Mouse (Mus musculus): Measurements from ENCODE around the gene Msrb3. TPM values are rescaled to one million over a fixed set of nuclear protein-coding genes. Genes with fewer than 3 reads are reported as not detected.

The Msrb3 gene
- polyA plus RNA-seq, 1 experiment: 3.9 TPM

DNA sequence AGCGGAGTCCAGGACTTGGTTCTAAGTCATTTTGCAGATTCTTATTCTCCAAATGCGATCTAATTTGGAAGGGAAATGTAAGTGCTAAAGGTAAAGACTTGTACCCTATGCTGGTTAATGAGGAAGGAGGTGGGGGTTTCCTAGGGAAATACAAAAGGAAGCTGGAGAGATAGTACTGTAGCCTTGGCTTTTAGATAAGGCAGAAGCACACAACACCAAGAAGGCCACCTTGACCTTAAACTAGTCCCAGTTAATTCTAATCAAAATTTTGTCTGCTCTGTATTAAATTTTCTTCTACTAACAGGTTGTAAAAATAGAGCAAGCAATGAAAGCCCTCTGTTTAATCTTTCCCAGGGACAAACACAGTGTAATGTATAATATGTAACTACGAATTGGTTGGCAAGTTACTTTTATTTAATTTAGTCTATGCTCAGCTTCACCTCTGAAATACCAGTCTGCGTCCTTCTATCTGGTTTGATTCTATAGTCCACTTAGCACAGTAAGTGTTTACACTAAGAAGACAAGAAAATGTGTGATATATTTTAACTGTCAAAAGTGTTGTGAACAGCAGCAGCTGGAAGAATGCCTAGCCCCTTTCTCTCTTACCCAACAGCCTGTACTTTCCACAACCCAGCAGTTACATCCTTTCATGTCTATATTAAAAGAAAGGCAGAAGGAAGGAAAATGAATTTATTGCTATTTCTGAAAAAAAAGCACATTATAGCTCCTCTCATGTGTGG, 87.9 kb downstream of the Msrb3 start:
- Histone ChIP-seq H3K36me3 (ENCODE audit: control insufficient read depth, insufficient read depth, low read length) (no peaks in the 10 kb centered on the region), H3K27ac (ENCODE audit: insufficient read depth, low read depth, low read length) (no peak overlapping the region), H3K4me1 (ENCODE audit: control insufficient read depth, insufficient read depth, insufficient read length, low read length) (0 out of 2 replicates have a peak, but pooled peaks cover 2% of the 10 kb centered on the region), H3K4me3 (ENCODE audit: low read depth, low read length) (no peak overlapping the region), H3K27me3 (ENCODE audit: control insufficient read depth, insufficient read depth, low read length) (peaks cover 2% of the 10 kb centered on the region; the same call in 1 of the 2 replicates)
- TF ChIP-seq CTCF (IDR thresholded peaks at IDR 0.05; ENCODE audit: extremely low read depth, insufficient read length, insufficient replicate concordance, low read depth, low read length): no peak
- no peak for TF ChIP-seq POLR2A (IDR thresholded peaks at IDR 0.05; ENCODE audit: low read depth, low read length)
- 77% methylated on average over 4 of the region's 4 CpGs for whole genome bisulfite sequencing

DNA sequence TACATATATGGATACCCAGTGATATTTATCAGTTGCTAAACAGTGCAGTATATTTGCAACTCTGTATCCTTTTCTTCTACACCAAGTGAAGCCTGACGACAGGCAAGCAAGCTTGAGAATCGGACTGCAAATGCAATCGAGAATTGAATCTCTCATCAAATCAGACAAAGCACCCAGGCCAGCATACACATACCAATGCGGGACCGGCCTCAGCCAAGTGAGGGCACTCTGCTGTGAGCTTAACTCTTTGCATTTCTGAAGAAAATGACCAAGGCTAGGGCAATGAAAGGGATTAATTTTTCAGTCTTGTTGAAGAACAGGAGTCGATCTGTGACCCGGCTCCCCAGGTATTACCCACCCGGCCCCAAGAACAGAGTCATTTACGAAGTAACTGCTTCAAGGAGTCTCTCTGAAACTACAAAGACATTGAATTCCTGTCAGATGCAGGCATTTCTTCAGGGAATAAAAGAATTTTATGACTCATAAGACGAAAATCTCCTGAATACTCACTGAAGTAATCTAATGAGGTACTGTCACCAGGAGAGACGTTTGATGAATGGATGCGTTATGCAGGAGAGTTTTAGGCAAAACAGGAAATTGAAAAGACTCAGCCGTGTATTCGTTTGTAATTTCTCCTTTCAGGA, 88.7 kb downstream of the Msrb3 start:
- TF ChIP-seq CTCF (IDR thresholded peaks at IDR 0.05; ENCODE audit: extremely low read depth, insufficient read length, insufficient replicate concordance, low read depth, low read length) (no peak), POLR2A (IDR thresholded peaks at IDR 0.05; ENCODE audit: low read depth, low read length) (no peak)
- 65% methylated on average over 14 of the region's 14 CpGs for WGBS

GRCm38 (mm10) chr10:120808167-120808566, 90.7 kb downstream of the Msrb3 start:
- H3K36me3 ChIP-seq (ENCODE audit: control insufficient read depth, insufficient read depth, low read length): no peaks in the 10 kb centered on the region
- no peak overlapping the region for H3K27ac ChIP-seq (ENCODE audit: insufficient read depth, low read depth, low read length)
- WGBS: 90% methylated on average over 4 of the region's 4 CpGs
- TF ChIP-seq CTCF (IDR thresholded peaks at IDR 0.05; ENCODE audit: extremely low read depth, insufficient read length, insufficient replicate concordance, low read depth, low read length): no peak
- no peak for TF ChIP-seq POLR2A (IDR thresholded peaks at IDR 0.05; ENCODE audit: low read depth, low read length)
- no peak overlapping the region for H3K4me3 ChIP-seq (ENCODE audit: low read depth, low read length)
- peaks cover 2% of the 10 kb centered on the region; the same call in 1 of the 2 replicates for H3K27me3 ChIP-seq (ENCODE audit: control insufficient read depth, insufficient read depth, low read length)
- H3K4me1 ChIP-seq (ENCODE audit: control insufficient read depth, insufficient read depth, insufficient read length, low read length): 0 out of 2 replicates have a peak, but pooled peaks cover 2% of the 10 kb centered on the region

More for the DNA sequence above, 88.7 kb downstream of the Msrb3 start:
- Histone ChIP-seq H3K27me3 (ENCODE audit: control insufficient read depth, insufficient read depth, low read length) (peaks cover 2% of the 10 kb centered on the region; the same call in 1 of the 2 replicates), H3K27ac (ENCODE audit: insufficient read depth, low read depth, low read length) (no peak overlapping the region), H3K36me3 (ENCODE audit: control insufficient read depth, insufficient read depth, low read length) (no peaks in the 10 kb centered on the region), H3K4me1 (ENCODE audit: control insufficient read depth, insufficient read depth, insufficient read length, low read length) (0 out of 2 replicates have a peak, but pooled peaks cover 2% of the 10 kb centered on the region), H3K4me3 (ENCODE audit: low read depth, low read length) (no peak overlapping the region)

DNA sequence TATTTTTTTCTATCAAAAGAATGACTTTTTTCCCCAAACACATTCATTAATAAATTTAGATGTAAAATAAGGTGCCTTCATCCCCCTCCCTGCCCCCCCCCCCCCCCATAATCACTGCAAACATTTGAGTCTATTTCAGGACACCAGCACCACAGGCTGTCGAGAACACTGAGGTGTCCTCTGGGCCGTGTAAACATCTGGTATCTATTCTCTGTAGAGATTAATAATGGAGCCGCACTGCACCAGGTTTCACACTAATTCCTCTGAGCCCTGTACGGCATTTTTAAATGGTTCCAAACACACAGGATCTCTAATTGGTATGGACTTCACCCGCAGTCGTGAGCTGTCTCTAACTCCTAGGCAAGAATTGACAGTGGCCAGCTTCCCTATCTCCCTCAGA, 97.8 kb downstream of the Msrb3 start:
- no peak for TF ChIP-seq CTCF (IDR thresholded peaks at IDR 0.05; ENCODE audit: extremely low read depth, insufficient read length, insufficient replicate concordance, low read depth, low read length)
- no peak overlapping the region for H3K4me3 ChIP-seq (ENCODE audit: low read depth, low read length)
- no peaks in the 10 kb centered on the region for H3K36me3 ChIP-seq (ENCODE audit: control insufficient read depth, insufficient read depth, low read length)
- H3K4me1 ChIP-seq (ENCODE audit: control insufficient read depth, insufficient read depth, insufficient read length, low read length): no peaks in the 10 kb centered on the region
- H3K27me3 ChIP-seq (ENCODE audit: control insufficient read depth, insufficient read depth, low read length): no peaks in the 10 kb centered on the region
- no peak overlapping the region for H3K27ac ChIP-seq (ENCODE audit: insufficient read depth, low read depth, low read length)
- WGBS: 21% methylated on average over 6 of the region's 6 CpGs

DNA sequence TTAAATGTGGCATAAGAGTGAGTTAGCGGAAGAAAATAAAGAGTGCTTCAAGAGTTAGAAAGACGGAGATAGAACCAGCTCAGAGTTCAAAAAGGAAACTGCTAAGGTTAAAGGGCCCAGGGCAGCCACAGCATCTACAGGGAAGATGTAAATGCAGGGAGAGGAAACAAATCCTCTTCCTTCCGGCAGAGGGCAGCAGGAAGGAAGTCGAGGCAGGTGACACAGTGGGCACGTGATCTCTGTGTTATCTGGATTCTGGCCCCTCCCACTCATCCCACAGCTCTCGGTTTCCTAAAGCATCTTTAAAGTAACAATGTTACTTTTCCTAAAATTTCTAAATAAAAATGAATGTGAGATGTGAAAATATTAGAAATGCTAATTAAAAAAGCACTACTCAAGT, 99.4 kb downstream of the Msrb3 start:
- H3K4me3 ChIP-seq (ENCODE audit: low read depth, low read length): no peak overlapping the region
- WGBS: 55% methylated on average over 6 of the region's 6 CpGs
- no peaks in the 10 kb centered on the region for H3K4me1 ChIP-seq (ENCODE audit: control insufficient read depth, insufficient read depth, insufficient read length, low read length)
- TF ChIP-seq POLR2A (IDR thresholded peaks at IDR 0.05; ENCODE audit: low read depth, low read length) (no peak), CTCF (IDR thresholded peaks at IDR 0.05; ENCODE audit: extremely low read depth, insufficient read length, insufficient replicate concordance, low read depth, low read length) (no peak)
- no peak overlapping the region for H3K27ac ChIP-seq (ENCODE audit: insufficient read depth, low read depth, low read length)
- no peaks in the 10 kb centered on the region for H3K27me3 ChIP-seq (ENCODE audit: control insufficient read depth, insufficient read depth, low read length)
- no peaks in the 10 kb centered on the region for H3K36me3 ChIP-seq (ENCODE audit: control insufficient read depth, insufficient read depth, low read length)

DNA sequence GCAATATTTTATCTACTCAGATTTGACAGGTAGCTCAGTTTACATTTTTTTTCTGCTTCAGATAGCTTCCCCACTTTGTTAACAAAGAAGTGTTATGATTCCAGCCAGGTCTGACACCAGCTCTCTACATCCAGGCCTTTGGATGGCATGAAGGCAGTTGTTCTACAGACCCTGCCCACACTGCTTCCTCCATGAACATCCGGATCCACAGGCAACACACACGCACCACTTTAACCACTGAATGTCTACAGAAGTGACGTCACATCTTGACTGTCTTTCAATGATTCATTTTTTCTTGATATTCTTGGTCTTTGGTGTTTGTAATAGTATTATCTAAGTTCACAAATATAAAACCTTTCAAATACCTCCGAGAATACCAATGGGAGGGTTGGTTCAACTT, 102.2 kb downstream of the Msrb3 start:
- no peak overlapping the region for H3K27ac ChIP-seq (ENCODE audit: insufficient read depth, low read depth, low read length)
- no peaks in the 10 kb centered on the region for H3K27me3 ChIP-seq (ENCODE audit: control insufficient read depth, insufficient read depth, low read length)
- H3K36me3 ChIP-seq (ENCODE audit: control insufficient read depth, insufficient read depth, low read length): no peaks in the 10 kb centered on the region
- no peak overlapping the region for H3K4me3 ChIP-seq (ENCODE audit: low read depth, low read length)
- 84% methylated on average over 4 of the region's 4 CpGs for WGBS
- H3K4me1 ChIP-seq (ENCODE audit: control insufficient read depth, insufficient read depth, insufficient read length, low read length): no peaks in the 10 kb centered on the region
- no peak for TF ChIP-seq CTCF (IDR thresholded peaks at IDR 0.05; ENCODE audit: extremely low read depth, insufficient read length, insufficient replicate concordance, low read depth, low read length)
- no peak for TF ChIP-seq POLR2A (IDR thresholded peaks at IDR 0.05; ENCODE audit: low read depth, low read length)

GRCm38 (mm10) chr10:120794391-120794817, 104.5 kb downstream of the Msrb3 start:
- Histone ChIP-seq H3K4me1 (ENCODE audit: control insufficient read depth, insufficient read depth, insufficient read length, low read length) (no peaks in the 10 kb centered on the region), H3K36me3 (ENCODE audit: control insufficient read depth, insufficient read depth, low read length) (no peaks in the 10 kb centered on the region), H3K27ac (ENCODE audit: insufficient read depth, low read depth, low read length) (no peak overlapping the region), H3K27me3 (ENCODE audit: control insufficient read depth, insufficient read depth, low read length) (no peaks in the 10 kb centered on the region), H3K4me3 (ENCODE audit: low read depth, low read length) (no peak overlapping the region)
- WGBS: 24% methylated on average over 13 of the region's 13 CpGs
- TF ChIP-seq POLR2A (IDR thresholded peaks at IDR 0.05; ENCODE audit: low read depth, low read length): no peak
- TF ChIP-seq CTCF (IDR thresholded peaks at IDR 0.05; ENCODE audit: extremely low read depth, insufficient read length, insufficient replicate concordance, low read depth, low read length): no peak
